Mouse (Mus musculus): Measurements from ENCODE around the gene Asap3. TPM values are rescaled to one million over a fixed set of nuclear protein-coding genes. Genes with fewer than 3 reads are reported as not detected.

The Asap3 gene
- polyA plus RNA-seq (2015; fragmentation: Illumina TruSeq; extraction: RNeasy Lipid Tissue Mini Kit (QIAGEN cat#74804); ENCODE audit: insufficient read depth, low replicate concordance): 1.0 TPM

DNA sequence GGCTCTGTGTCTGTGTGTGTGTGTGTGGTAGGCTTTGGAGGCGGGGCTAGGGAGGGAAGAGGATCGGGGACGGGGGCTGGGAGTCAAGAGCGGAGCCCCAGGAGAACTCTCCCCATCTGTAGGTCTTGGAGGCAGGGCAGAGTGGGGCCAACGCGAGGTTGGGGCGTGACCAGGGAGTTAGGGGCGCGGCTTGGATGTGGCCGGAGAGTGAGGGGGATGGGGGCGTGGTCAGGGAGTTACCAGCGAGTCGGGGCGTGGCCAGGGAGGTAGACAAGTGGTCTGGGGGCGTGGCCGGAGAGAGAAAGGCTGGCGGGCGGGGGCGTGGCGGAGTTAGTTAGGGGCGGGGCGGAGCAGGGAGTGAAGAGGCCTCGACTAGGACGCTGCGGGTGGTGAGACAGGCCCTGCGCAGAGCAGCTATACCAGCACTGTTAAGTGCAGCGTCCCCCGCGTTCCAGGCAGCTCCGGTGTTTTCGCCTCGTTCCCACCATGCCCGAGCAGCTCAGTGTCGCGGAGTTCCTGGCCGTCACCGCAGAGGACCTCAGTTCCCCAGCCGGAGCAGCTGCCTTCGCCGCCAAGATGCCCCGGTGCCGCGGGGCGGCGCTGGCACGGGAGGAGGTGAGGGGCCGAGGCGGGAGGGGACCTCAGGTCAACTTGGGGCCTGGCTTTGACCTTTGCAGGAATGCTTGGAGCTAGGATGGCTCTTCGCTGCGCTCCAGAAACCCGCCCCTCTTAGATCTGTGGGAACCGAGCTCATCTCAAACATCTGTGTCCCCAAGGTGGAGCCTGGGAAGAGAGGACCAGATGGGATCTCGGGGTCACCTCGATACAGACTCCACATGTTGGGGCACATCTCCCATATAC lies at the start of gene Asap3:
Asap3 (plus strand) TSS at position 333 of the 861 bp plus-strand sequence.

DNA sequence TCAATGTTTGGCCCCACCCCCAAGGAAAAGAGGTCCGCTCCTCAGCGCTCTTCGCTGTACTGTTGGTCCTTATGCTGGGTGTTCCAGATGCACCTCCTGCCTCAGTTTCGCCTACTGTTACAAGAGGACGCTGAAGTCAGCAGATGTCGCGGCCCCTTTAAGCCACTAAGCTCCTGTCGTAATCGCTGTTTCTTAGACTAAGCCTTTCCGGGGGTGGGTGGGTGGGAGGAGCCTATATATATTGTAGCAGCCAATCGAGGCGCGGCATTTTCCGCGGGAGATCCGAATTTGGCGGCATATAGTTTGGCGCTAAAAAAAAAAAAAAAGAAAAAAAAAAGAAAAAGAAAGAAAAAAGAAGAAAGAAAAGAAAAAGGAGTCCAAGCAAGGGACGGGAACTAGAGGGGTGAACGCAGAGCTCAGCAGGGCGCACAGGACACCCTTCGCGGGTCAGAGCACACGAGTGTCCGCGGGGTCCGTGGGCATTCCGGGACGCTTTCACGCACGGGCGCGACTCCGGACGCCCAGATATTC lies 34.1 kb upstream of the Asap3 start, which contains the start of gene E2f2:
E2f2 (plus strand) TSS at position 384 of the 531 bp plus-strand sequence.

GRCm38 (mm10) chr4:136247729-136248463 lies 41.7 kb downstream of the Asap3 start, which contains the start of gene Tcea3:
TSS of gene Tcea3 (plus strand) at chr4:136247729.

GRCm38 (mm10) chr4:136284455-136284854 lies 78.3 kb downstream of the Asap3 start, which contains the start of gene Zfp46:
TSS of gene Zfp46 (plus strand) at chr4:136284683.

Other genes starting within 250 kb of the Asap3 start
- 2.2 TPM for gene Gale, start 242.6 kb upstream of the Asap3 start, polyA plus RNA-seq (2015; fragmentation: Illumina TruSeq; extraction: RNeasy Lipid Tissue Mini Kit (QIAGEN cat#74804); ENCODE audit: insufficient read depth, low replicate concordance)
- 26.6 TPM for gene Lypla2, start 233.7 kb upstream of the Asap3 start, polyA plus RNA-seq (2015; fragmentation: Illumina TruSeq; extraction: RNeasy Lipid Tissue Mini Kit (QIAGEN cat#74804); ENCODE audit: insufficient read depth, low replicate concordance)
- gene Pithd1, start 219.1 kb upstream of the Asap3 start, polyA plus RNA-seq (2015; fragmentation: Illumina TruSeq; extraction: RNeasy Lipid Tissue Mini Kit (QIAGEN cat#74804); ENCODE audit: insufficient read depth, low replicate concordance): 35.9 TPM
- 43.3 TPM for gene Eloa, start 184.6 kb upstream of the Asap3 start, polyA plus RNA-seq (2015; fragmentation: Illumina TruSeq; extraction: RNeasy Lipid Tissue Mini Kit (QIAGEN cat#74804); ENCODE audit: insufficient read depth, low replicate concordance)
- gene Rpl11, start 152.9 kb upstream of the Asap3 start, polyA plus RNA-seq (2015; fragmentation: Illumina TruSeq; extraction: RNeasy Lipid Tissue Mini Kit (QIAGEN cat#74804); ENCODE audit: insufficient read depth, low replicate concordance): 1,743 TPM
- gene Id3, start 62.9 kb upstream of the Asap3 start, polyA plus RNA-seq (2015; fragmentation: Illumina TruSeq; extraction: RNeasy Lipid Tissue Mini Kit (QIAGEN cat#74804); ENCODE audit: insufficient read depth, low replicate concordance): 16.3 TPM
- gene E2f2, start 34.0 kb upstream of the Asap3 start, polyA plus RNA-seq (2015; fragmentation: Illumina TruSeq; extraction: RNeasy Lipid Tissue Mini Kit (QIAGEN cat#74804); ENCODE audit: insufficient read depth, low replicate concordance): 33.0 TPM
- gene Tcea3, start 41.4 kb downstream of the Asap3 start, polyA plus RNA-seq (2015; fragmentation: Illumina TruSeq; extraction: RNeasy Lipid Tissue Mini Kit (QIAGEN cat#74804); ENCODE audit: insufficient read depth, low replicate concordance): 1.7 TPM
- gene Zfp46, start 78.3 kb downstream of the Asap3 start, polyA plus RNA-seq (2015; fragmentation: Illumina TruSeq; extraction: RNeasy Lipid Tissue Mini Kit (QIAGEN cat#74804); ENCODE audit: insufficient read depth, low replicate concordance): 12.5 TPM
- gene Hnrnpr, start 104.6 kb downstream of the Asap3 start, polyA plus RNA-seq (2015; fragmentation: Illumina TruSeq; extraction: RNeasy Lipid Tissue Mini Kit (QIAGEN cat#74804); ENCODE audit: insufficient read depth, low replicate concordance): 156 TPM
- gene Htr1d, start 217.2 kb downstream of the Asap3 start, polyA plus RNA-seq (2015; fragmentation: Illumina TruSeq; extraction: RNeasy Lipid Tissue Mini Kit (QIAGEN cat#74804); ENCODE audit: insufficient read depth, low replicate concordance): not detected

Data from spleen, adult 10 weeks (tissue).